Comparison of ENCODE assay signal across 8 mouse cellular contexts in genomic region chrX:37084318-37084926, GRCm38 (mm10). TPM values are rescaled to one million over a fixed set of nuclear protein-coding genes. Genes with fewer than 3 reads are reported as not detected.
DNase-seq lines count a peak whose midpoint lies in the region; ATAC-seq and TF ChIP-seq lines count a peak whose summit lies in the region.

No protein-coding gene starts in this region.

- 3% methylated on average over 19 of the region's 19 CpGs for WGBS in thymus, adult 2 months
- 26% methylated on average over 19 of the region's 19 CpGs for WGBS in forebrain, postnatal 0 days

- H3K9me3 ChIP-seq in forebrain, postnatal 0 days (ENCODE audit: low read length), result no peaks in the 10 kb centered on the region

- TF ChIP-seq POLR2A in thymus, adult 2 months (IDR thresholded peaks at IDR 0.05; ENCODE audit: control insufficient read depth, extremely low read depth, insufficient read depth, low read length, poor library complexity), result no peak

- H3K4me2 ChIP-seq in forebrain, postnatal 0 days (ENCODE audit: low read depth), result peak overlapping the region; percentile 55

- DNase-seq in cerebellum, adult 11-12 months, result peak; percentile 26
- peak; percentile 5 for DNase-seq in thymus, adult 2 months
- no peak for DNase-seq in thymus, postnatal 14 days
- DNase-seq in forebrain, postnatal 0 days, result no peak
- peak; percentile 14 to 52 for DNase-seq in kidney, postnatal 4 days
- peak; percentile 35 for DNase-seq in telencephalon, adult 2 months (ENCODE audit: low read depth, low spot score)

- H3K9ac ChIP-seq in forebrain, postnatal 0 days, result peak overlapping the region; percentile 57

- peaks cover 8% of the 10 kb centered on the region for H3K4me1 ChIP-seq in thymus, adult 2 months (replicated peaks; ENCODE audit: control insufficient read depth, insufficient read depth, low read length)
- H3K4me1 ChIP-seq in forebrain, postnatal 0 days (ENCODE audit: insufficient read depth), result no peaks in the 10 kb centered on the region

- no peak for ATAC-seq in cerebellum, adult (ENCODE audit: insufficient number of reproducible peaks, low FRiP score, low TSS enrichment)
- peak; percentile 58 for ATAC-seq in forebrain, postnatal 0 days
- ATAC-seq in megakaryocyte, adult 5-6 weeks (ENCODE audit: poor library complexity, severe bottlenecking), result 0 out of 2 replicates have a peak, but pooled peaks have one; percentile 7

- TF ChIP-seq CTCF in thymus, adult 2 months (IDR thresholded peaks at IDR 0.05; ENCODE audit: borderline replicate concordance, control insufficient read depth, extremely low read depth, insufficient read depth, low read length, poor library complexity), result no peak
- no peak for TF ChIP-seq CTCF in forebrain, postnatal 0 days (IDR thresholded peaks at IDR 0.05; ENCODE audit: low read depth)

- H3K36me3 ChIP-seq in thymus, adult 2 months (ENCODE audit: control insufficient read depth, insufficient read depth, low read length), result peaks cover 9% of the 10 kb centered on the region; the same call in 1 of the 2 replicates
- H3K36me3 ChIP-seq in forebrain, postnatal 0 days (ENCODE audit: insufficient read depth), result 0 out of 2 replicates have a peak, but pooled peaks cover 3% of the 10 kb centered on the region

- peak overlapping the region; percentile 55; the same call in 1 of the 2 replicates for H3K27ac ChIP-seq in thymus, adult 2 months (ENCODE audit: control insufficient read depth, insufficient read depth, low read length)
- peak overlapping the region; percentile 87 for H3K27ac ChIP-seq in forebrain, postnatal 0 days (ENCODE audit: low read depth, low read length)

- no peaks in the 10 kb centered on the region for H3K27me3 ChIP-seq in thymus, adult 2 months (ENCODE audit: control insufficient read depth, insufficient read depth, low read length)
- no peaks in the 10 kb centered on the region for H3K27me3 ChIP-seq in forebrain, postnatal 0 days (ENCODE audit: insufficient read depth, low read length)

- peak overlapping the region; percentile 70 for H3K4me3 ChIP-seq in thymus, adult 2 months (ENCODE audit: control insufficient read depth, insufficient read depth, low read length)
- peak overlapping the region; percentile 52 for H3K4me3 ChIP-seq in forebrain, postnatal 0 days (ENCODE audit: low read depth, low read length)

RNA-seq across cellular contexts. Expression of gene Rpl39, which starts 0.8 kb away (rescaled TPM):
- polyA plus RNA-seq in thymus, adult 2 months (2012; rRNA removed), result 98.5 and 123 TPM in 2 replicates
- 270 and 540 TPM in 2 replicates for total RNA-seq in forebrain, postnatal 0 days (2014; rRNA removed)
- 360 and 524 TPM in 2 replicates for polyA plus RNA-seq in forebrain, postnatal 0 days (2015; fragmentation: Nextera tagmentation; extraction: Ambion mirVana)
- 1,116 and 1,186 TPM in 2 replicates for total RNA-seq in megakaryocyte, adult 5-6 weeks (2015)
- 3,519 and 4,154 TPM in 2 replicates for total RNA-seq in megakaryocyte, adult 5-6 weeks (2017)

RNA-seq across cellular contexts. Expression of gene Upf3b, which starts 25.7 kb away (rescaled TPM):
- polyA plus RNA-seq in thymus, adult 2 months (2012; rRNA removed), result 4.8 and 5.0 TPM in 2 replicates
- total RNA-seq in forebrain, postnatal 0 days (2014; rRNA removed), result 15.2 and 18.5 TPM in 2 replicates
- 17.8 and 21.1 TPM in 2 replicates for polyA plus RNA-seq in forebrain, postnatal 0 days (2015; fragmentation: Nextera tagmentation; extraction: Ambion mirVana)
- 18.2 and 24.7 TPM in 2 replicates for total RNA-seq in megakaryocyte, adult 5-6 weeks (2015)
- 25.6 and 26.2 TPM in 2 replicates for total RNA-seq in megakaryocyte, adult 5-6 weeks (2017)

RNA-seq across cellular contexts. Expression of gene Sowahd, which starts 35.8 kb away (rescaled TPM):
- polyA plus RNA-seq in thymus, adult 2 months (2012; rRNA removed), result 0.13 and 0.19 TPM in 2 replicates
- not detected in 2 replicates for total RNA-seq in forebrain, postnatal 0 days (2014; rRNA removed)
- polyA plus RNA-seq in forebrain, postnatal 0 days (2015; fragmentation: Nextera tagmentation; extraction: Ambion mirVana), result 0.12 TPM in 1 of 2 replicates, not detected in the other
- not detected in 2 replicates for total RNA-seq in megakaryocyte, adult 5-6 weeks (2015)
- total RNA-seq in megakaryocyte, adult 5-6 weeks (2017), result not detected in 2 replicates

RNA-seq across cellular contexts. Expression of gene Nkap, which starts 42.2 kb away (rescaled TPM):
- polyA plus RNA-seq in thymus, adult 2 months (2012; rRNA removed), result 5.9 and 6.8 TPM in 2 replicates
- total RNA-seq in forebrain, postnatal 0 days (2014; rRNA removed), result 25.2 and 30.6 TPM in 2 replicates
- polyA plus RNA-seq in forebrain, postnatal 0 days (2015; fragmentation: Nextera tagmentation; extraction: Ambion mirVana), result 10.6 and 19.5 TPM in 2 replicates
- total RNA-seq in megakaryocyte, adult 5-6 weeks (2015), result 16.9 and 18.5 TPM in 2 replicates
- 30.5 and 37.4 TPM in 2 replicates for total RNA-seq in megakaryocyte, adult 5-6 weeks (2017)

Comparison
In these comparisons a context has a peak if more than half of its experiments do, and no peak if none do; other contexts are left out.
1. DNase-seq: peak in cerebellum, adult 11-12 months (single experiment), thymus, adult 2 months (single experiment), kidney, postnatal 4 days (2 of 2) and telencephalon, adult 2 months (single experiment); none in thymus, postnatal 14 days (single experiment) and forebrain, postnatal 0 days (single experiment).